Mouse (Mus musculus) frontal cortex, adult (tissue): ENCODE data around the gene Rrp12.
"Not testable (repeated sequence)": the region's sequence is repeated elsewhere in the genome, so short reads cannot be mapped to it uniquely, and the experiment has no call there.

Experiments
- ATAC-seq: cut with Nextera tagmentation; 2 replicates; pipeline ENCODE4 v1.9.2; 2017; ENCODE audit warnings: mild to moderate bottlenecking, moderate library complexity, mixed read lengths; ENCODE audit not compliant: low TSS enrichment

Gene Rrp12

DNA sequence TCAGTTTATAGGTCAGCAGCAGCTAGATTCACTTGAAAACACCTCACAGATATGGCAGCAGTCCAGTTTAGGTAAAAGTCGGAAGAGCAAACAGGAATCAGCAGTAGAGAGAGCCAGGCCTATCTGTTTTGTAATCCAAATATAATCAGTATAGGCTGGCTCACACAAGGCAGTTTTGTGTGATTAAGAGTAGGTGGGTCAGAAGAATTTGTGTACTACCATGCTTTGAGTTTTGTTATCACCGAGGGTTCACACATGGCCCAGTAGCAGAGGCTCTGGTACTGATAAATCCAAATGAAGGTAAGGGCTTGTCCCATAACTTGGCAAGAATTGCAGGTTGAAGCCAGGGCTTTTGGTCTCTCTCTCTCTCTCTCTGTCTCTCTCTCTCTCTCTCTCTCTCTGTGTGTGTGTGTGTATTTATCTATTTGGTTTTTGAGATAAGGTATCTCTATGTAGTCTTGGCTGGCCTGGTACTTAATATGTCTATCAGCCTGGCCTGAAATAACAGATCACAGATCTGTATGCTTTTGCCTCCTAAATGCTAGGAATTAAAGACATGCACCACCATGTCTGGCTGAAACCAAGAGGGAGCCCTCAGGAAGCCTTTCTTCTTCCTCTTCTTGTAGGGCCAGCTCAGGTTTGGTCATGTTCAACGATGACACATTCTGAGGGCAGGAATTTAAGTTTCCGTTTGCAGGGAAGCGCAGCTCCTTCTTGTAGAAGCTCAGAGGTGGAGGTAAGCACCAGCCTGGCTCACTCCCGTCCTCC is 10.5 kb upstream of the Rrp12 start:
- ATAC-seq = no peak; the same call in 1 of the 2 replicates

GRCm38 (mm10) chr19:41905246-41905645 is 9.3 kb upstream of the Rrp12 start:
- no peak for ATAC-seq

DNA sequence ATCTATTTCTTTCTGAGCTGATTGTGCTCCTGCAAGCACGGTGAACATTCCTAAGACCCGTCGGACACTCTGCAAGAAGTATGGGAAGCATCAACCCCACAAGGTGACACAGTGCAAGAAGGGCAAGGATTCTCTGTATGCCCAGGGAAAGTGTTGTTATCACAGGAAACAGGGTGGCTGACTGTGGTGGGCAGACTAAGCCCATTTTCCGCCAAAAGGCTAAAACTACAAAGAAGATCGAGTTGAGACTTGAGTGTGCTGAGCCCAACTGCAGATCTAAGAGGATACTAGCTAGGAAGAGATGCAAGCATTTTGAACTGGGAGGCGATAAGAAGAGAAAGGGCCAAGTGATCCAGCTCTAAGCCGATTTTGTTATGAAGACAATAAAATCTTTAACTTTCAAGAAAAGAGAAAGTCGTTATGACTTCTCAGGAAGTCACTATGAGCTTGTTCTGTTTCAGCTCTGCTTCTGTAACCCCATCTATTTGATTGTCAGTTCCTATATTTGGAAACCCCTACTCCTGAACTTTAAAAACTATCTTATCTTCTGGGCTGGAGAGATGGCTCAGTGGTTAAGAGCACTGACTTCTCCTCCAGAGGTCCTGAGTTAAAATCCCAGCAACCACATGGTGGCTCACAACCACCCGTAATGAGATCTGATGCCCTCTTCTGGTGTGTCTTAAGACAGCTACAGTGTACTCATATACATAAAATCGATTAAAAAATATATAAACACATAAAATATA is 7.0 kb upstream of the Rrp12 start:
- no peak for ATAC-seq

GRCm38 (mm10) chr19:41901696-41902095 is 5.7 kb upstream of the Rrp12 start:
- ATAC-seq = no peak

DNA sequence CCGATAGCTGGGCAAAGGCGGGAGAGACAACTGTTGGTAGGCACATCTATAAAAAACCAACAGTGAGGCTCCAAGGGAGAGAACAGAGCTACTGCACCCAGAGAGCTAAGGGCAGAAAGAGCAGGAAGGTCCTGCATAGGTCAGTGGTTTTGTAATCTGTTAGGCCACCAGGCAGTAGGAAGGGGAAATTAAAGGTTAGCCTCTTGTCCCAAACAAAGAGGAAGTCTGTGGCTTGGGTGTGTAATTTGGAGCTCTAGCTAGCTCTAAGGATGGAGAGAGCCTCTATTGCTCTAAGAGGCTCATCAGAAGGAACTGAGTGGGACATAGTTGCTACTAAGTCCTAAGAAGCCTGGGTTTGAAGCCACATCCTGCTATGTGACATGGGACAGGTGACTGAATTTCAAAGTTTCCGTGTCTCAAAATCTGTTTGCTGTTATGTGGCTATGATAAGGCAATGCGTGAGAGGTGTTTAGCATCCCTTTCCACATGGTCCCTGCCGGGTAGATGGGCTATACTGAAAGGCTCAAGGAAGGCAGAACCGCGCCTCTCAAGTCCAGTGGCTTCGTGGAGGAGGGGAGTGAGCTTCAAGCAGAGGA is 4.6 kb upstream of the Rrp12 start:
- ATAC-seq = no peak

DNA sequence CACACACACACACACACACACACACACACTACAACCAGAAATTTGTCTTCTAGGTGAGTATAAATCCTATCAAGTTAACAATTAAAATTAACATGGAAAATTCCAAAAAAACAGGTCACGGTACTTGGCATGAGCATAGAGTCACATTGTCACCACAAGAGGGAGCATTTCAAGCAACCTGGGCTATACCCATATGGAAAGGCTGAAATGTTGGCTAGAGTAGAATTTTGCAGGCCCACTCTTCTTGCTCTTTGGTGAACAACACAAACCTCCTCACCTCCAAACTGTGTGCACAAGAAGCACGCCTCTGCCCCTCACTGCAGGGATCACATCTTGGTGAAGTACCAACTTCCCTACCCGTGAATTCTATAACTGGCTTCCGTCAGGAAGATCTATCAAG is 2.9 kb upstream of the Rrp12 start:
- ATAC-seq = peak; percentile 54

DNA sequence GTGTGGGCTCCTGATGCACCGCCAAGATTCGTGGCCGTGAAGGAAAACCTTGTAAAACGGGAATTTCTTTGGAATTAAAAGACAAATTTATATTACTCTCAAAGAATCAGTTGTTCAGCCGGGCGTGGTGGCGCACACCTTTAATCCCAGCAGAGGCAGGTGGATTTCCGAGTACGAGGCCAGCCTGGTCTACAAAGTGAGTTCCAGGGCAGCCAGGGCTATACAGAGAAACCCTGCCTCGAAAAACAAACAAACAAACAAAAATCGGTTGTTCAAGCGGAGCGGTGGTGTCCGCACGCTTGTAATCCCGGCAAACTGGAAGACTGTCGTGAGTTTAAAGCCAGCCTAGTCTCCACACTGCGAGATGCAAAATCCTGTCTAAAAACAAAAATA is 342 bp upstream of the Rrp12 start:
- no peak for ATAC-seq

GRCm38 (mm10) chr19:41894959-41895358 is 1.0 kb downstream of the Rrp12 start:
- ATAC-seq = no peak

- ATAC-seq = no peak
These were observed 7.8 kb downstream of the Rrp12 start for GRCm38 (mm10) chr19:41888191-41888590.

DNA sequence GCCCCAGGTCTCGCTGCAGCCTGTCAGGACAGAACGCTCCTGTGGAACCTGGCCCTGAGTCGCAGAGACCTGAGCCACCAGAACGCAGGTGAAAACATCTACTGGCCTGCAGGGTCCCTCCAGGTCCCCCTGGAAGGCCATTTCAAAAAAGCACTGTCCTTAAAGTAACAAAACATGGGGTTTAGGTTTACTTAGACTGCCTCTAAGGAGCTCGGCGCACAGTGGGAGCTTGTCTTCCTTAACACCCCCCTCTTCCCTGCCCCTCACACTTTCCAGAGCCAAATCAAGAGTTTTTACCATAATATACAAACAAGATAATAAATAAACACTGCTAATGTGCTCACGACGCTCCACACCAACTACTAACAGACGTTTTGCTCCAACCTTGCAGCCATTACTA is 12.1 kb downstream of the Rrp12 start:
- no peak for ATAC-seq

DNA sequence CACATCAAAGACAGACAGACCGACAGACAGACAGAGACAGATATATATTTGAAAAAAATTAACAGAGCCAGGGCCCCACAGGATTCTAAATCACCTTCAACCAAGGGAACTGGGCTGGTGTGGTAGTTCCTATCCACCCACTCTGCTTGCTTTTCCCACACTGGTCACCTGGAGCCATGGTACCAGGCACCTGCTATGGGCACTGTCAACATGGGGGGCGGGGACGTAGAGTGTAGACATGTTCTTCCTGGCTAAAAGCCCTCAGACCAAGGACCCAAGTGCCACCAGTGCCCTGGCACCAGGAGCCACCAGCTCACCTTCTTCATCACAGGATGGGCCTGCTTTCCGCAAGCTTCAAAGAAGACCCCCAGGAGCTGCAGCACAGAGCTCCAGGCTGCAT is 14.1 kb downstream of the Rrp12 start:
- ATAC-seq = no peak

DNA sequence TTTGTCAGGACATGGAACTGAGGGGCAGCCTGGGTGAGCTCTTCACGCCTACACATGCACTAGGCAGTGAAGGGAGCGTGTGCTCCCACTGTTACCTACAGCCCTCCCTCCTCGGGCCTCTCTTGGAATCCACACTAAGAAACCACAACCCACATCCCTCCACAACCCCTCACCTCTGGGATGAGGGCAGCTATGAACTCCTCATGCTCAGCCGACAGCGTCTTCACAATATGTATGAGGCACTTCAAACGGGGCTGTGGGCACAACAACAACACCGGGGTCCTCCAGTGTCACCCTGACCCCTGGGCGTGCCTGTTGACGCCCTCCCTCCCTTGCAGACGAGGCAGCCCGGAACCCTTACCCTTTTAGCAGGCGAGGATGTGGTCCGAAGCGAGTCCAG is 21.6 kb downstream of the Rrp12 start:
- ATAC-seq = no peak

- peak; percentile 82 for ATAC-seq
These were observed 23.7 kb downstream of the Rrp12 start for GRCm38 (mm10) chr19:41872285-41872684.

GRCm38 (mm10) chr19:41869946-41870345 is 26.0 kb downstream of the Rrp12 start:
- not testable (repeated sequence) for ATAC-seq

DNA sequence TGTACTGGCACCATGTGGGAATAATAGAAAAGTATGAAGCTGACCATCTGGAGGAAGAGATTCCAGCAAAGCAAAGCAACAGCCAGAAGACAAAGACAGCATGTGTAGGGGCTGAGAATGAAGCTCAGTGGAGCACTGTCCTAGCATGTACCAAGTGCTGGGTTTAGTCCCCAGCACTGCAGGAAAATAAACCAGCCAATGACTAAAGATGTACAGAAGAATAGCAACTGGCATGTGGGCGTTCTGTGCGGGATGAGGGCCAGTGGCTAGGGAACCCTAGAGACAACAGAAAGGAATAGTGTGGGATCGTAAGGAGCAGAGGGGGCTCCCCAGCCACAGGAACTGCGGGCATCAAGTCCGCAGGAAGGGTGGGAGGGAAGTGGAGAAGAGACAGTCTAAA is 26.7 kb downstream of the Rrp12 start:
- peak; percentile 82 for ATAC-seq

- ATAC-seq = no peak
These were observed 29.3 kb downstream of the Rrp12 start for GRCm38 (mm10) chr19:41866707-41867106.

- peak; percentile 38; the same call in 1 of the 2 replicates for ATAC-seq
These were observed 38.1 kb downstream of the Rrp12 start for GRCm38 (mm10) chr19:41857816-41858310.

DNA sequence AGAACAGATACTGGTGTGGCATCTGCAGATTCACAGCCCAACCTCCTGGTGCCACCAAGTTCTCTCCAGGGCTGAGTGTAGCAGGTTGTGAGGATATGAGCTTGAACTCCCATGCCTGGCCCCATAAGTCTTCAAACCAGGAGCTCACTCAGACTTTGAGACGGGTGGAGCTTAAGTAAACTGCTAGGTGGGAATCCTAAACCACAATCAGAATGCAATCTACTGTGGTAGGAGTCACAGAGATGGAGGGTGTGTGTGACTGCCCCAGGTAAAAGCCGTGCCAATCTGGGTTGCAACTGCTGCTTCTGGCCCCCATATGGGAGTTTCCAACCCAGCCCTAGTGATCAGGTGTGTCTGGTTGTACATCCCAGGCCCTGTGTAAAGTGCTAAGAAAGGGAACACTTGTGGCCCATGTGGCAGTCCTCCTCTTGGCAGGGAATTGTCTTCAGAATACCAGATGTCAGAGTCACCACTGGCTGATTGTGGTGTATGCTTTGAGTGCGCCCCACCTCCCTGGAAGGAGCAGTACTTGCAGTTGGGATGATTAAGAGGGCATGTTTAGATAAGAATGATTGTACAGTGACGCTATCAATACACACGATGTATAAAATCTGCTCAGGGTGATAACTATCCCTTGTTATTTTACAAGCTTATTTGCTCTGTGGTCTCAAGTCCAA is 38.7 kb downstream of the Rrp12 start:
- no peak for ATAC-seq

DNA sequence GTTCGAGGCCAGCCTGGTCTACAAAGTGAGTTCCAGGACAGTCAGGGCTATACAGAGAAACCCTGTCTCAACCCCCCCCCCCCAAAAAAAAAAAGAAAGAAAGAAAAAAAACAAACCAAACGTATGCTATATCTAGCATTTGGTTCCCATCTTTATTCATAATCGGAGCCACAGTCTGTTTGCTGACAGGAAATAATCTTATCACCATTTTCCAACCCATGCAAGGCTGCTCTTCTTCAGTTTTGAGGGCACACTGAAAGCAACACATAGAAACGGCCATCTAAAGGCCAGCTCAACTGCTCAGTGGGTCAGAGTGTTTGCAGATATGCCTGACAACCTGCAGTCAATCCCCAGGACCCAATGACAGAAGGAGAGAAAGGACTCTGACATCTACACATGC is 43.5 kb downstream of the Rrp12 start:
- no peak for ATAC-seq

DNA sequence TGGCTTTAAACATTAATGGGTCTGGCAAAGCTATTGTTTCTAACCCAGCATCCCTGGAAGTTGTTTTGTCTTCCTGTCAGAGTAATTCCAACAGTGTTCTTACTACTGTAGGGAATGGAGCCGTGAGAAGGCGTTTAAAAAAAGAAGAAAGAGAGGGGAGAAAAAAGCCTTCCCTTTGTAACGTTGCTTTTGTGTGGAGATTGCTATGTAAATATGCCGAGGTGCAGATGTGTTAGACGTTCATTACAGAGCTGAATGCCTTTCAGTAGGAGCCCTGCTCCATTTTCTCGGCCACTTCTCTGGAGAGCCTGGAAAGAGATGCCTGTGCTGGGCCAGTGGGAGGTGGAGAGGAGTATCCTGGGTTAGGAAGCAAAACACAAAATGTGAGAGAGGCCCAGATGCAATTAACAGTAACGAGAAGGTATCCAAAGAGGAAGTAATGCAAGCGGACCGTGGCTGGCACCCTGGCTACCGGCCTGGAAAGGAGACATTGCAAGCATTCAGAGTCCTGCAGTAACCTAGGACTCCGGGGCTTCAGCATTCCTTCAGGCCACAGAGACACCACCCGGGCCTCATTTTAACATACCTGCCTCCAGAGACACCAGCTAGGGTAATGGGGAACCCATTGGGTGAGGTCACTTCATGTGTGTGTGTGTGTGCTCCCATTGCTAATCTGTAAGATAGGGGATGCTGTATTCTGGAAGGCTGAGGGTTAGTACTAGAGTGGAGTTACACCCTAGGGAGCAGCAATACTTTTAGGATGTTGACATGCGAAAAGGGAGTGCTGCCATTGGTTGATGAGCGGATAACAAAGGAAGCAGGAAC is 45.0 kb downstream of the Rrp12 start:
- ATAC-seq = no peak

DNA sequence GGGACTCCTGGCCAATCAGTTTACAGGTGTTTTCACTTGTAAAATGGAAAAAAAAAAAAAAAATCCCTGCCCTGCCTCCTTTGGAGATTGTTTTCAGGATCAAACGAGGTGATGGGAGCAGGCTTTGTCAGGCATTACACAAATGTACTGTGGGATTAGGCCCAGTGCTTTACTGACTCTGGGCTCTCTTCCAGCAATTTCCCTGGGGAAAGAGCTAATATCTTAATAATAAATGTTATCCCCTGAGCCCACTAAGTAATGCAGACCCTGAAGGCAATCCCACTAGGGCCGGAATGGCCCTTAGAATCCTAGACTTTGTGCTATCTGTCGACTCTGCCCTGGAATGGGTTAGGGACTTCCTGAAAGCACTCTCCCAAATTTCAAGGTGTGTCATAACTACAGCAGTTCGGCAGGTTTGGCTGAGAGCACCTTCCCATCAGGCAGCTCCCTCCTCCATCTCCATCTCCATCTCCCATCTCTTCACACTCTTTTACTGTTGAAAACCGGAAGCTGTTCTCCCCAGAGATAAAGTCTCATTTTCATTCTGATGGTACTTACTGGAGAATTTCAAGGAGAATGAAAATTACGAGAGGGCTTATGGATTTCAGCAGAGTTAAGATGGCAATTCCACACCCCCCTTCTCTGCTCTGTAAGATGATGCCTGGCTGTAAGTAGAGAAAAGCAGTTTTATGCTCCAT is 45.8 kb downstream of the Rrp12 start:
- no peak for ATAC-seq
